Mouse (Mus musculus) ovary, postnatal 14 days (tissue): ENCODE measurements around the gene Gm10037.
A peak's percentile ranks its signal among the peaks of the same experiment; 100 is the strongest.
"Not testable (repeated sequence)": the region's sequence is repeated elsewhere in the genome, so short reads cannot be mapped to it uniquely, and the experiment has no call there.

Experiments
- DNase-seq: peaks from one replicate; pipeline ENCODE4 v3.0.0; 2022; ENCODE audit warnings: low spot score

Gm10037 gene

DNA sequence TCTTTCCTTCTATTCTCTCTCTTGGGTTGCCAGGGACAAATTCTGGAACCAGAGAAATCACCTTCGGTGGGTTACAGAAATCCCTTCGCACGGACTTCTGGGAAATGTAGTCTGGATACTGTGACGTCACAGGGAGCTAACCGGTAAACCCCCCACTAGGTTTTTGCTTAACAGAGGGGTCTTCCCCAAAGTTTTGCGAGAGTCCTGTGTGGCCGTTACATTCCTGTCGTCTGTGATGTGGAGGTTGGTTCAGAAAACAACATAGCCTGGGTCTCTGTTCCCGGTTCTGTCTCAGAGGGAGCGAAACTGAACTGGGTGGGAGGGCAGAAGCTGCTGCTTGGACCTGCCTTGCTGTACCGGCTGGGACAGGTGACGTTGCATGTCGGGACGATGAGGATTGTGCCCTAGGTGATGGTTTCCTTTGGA is at the start of gene Gm10037:
Gene Gm10037 (plus strand): TSS at position 196 of the 426 bp plus-strand sequence.
- peak; percentile 39 for DNase-seq

DNA sequence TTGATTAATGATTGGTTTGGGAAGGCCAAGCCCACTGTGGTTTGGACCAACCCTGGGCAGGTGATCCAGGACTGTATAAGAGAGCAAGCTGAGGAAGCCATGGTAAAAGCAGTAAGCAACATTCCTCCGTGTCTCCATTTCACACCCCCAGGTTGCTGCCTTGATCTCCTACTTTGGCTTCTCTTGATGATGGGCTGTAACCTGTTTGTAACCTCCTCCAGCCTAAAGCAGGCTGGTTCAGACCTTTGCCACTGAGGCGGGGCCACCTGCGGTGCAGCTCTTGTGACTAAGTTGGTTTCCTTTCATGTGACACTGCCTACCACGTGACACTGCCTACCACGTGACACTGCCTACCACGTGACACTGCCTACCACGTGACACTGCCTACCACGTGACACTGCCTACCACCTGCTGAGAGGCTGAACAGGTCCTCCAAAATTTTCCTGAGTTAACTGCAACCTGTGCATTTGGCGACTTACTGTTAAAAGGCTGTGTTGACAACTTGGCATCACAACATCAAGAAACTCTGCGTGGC is 38.9 kb upstream of the Gm10037 start:
- no peak for DNase-seq

- no peak for DNase-seq
These were observed 32.3 kb upstream of the Gm10037 start for GRCm38 (mm10) chr13:67798618-67799017.

DNA sequence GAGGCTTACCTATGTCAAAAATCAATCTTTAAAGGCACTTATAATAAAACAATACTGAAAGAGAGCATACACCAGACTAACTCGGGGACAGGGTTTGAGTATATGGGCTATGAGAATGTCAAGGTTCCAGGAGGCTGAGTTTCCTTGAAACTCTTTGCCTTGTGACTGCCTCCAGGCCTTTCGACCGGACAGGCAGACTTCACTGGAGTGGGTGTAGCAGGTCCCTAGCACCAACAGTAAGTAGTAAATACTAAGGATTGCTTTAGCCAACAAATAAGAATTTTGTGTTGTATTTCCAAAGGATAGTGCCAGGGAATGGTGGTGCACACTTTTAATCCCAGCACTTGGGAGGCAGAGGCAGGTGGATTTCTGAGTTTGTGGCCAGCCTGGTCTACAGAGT is 31.8 kb upstream of the Gm10037 start:
- DNase-seq, result not testable (repeated sequence)

DNA sequence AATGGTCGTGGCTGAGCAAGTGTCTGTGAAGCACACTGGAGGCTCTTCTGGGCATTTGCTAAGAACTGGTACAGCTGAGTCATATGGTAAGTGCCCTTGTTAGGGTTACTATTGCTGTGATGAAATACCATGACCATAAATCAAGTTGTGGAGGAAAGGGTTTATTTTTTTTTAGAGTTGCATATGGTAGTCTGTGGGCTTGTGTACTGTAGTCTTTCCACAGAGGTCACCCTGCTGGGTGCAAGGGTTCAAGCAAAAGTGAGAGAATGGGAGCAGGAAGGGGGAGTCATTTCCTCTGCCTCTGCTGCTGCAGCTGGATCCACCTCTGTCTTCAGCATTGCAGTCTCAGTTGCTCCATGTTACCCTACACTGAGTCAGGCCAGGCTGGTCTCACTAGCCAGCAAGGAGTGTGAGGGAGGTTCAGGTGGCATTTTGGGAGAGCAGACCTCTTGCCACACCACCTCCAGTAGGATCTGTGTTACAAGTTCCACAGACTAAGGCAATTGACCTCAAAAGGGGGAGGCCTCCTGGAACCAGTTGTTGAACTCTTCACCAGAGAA is 19.2 kb upstream of the Gm10037 start:
- no peak for DNase-seq

DNA sequence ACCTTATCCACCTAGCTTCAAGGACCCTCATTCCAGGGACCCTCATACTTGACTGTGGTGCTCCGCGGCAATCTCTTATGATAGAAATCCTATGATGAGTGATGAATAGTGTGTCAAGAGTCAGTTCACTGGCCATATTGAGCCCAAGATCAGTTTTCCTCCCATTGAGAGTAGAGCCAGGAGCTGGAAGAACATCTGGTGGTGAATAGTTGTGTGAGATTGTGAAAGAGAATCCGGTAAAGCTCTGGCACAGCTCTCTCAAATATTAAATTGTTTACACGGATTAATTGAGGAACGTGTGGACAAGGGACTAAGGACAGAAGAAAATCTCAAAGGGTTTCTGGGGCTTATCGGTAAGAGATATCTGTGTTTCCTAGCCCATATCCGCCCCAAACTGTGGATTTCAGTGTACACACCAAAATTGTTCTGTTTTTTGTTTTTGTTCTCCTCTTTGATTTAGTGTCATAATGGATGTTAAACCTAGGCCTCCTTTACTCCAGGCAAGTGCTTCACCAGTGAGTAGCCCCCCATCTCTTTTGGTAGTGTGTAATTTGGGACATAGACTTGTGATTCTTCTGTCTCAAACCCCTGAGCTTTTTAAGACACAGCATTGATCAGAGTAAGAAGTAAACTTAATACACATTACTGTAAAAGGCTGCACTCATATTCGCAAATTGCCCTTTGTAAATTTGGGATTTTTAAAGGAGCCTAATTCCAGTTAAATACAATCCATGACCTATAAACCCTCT is 17.8 kb upstream of the Gm10037 start:
- no peak for DNase-seq

- DNase-seq, result peak; percentile 61
These were observed 16.9 kb upstream of the Gm10037 start, which contains the start of gene Zfp273 for GRCm38 (mm10) chr13:67813710-67814660. Gene Zfp273, plus strand, starts transcription at chr13:67813740.

- DNase-seq, result no peak
These were observed 12.3 kb upstream of the Gm10037 start for GRCm38 (mm10) chr13:67818636-67819035.

GRCm38 (mm10) chr13:67833137-67833536 is 2.2 kb downstream of the Gm10037 start:
- DNase-seq, result not testable (repeated sequence)

DNA sequence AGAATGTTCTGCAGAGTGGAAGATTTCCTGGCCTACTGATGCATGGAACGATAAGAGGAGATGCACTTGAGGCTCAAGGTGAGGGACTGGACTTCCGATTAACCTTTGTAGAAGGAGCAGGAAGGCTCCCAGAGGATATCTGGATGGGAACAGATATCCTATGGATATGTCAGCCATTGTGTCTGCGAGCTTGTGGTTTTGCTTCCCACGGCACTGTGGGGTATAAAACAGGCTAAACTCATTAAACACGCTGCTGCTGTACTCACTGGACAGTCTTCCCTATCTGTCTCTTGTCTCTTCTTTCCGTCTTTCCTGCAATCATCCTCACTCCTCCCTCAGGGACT is 12.8 kb downstream of the Gm10037 start:
- no peak for DNase-seq

GRCm38 (mm10) chr13:67844119-67844852 is 13.4 kb downstream of the Gm10037 start:
- DNase-seq, result peak; percentile 51

- DNase-seq, result no peak
These were observed 13.9 kb downstream of the Gm10037 start for GRCm38 (mm10) chr13:67844853-67845194.

- no peak for DNase-seq
These were observed 19.5 kb downstream of the Gm10037 start for GRCm38 (mm10) chr13:67850361-67850760.

DNA sequence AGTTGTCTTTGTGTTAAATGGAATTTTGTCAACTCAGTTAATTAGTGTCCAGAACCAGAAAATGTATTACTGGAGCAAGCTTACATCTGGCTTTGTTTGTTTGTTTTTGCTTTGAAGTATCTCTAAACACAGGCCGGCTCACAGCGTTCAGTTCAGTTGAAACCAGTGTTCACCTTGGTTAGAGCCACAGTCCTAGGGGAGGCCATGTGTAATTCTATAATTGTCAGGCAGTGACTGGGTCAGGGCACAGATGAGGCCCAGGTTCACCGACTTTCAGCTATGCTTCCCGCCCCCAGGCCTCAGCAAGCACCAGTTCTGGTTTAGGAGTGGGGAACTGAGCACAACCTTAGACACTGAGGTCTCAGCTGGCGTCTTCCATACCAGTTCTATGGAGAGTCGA is 22.2 kb downstream of the Gm10037 start:
- no peak for DNase-seq

DNA sequence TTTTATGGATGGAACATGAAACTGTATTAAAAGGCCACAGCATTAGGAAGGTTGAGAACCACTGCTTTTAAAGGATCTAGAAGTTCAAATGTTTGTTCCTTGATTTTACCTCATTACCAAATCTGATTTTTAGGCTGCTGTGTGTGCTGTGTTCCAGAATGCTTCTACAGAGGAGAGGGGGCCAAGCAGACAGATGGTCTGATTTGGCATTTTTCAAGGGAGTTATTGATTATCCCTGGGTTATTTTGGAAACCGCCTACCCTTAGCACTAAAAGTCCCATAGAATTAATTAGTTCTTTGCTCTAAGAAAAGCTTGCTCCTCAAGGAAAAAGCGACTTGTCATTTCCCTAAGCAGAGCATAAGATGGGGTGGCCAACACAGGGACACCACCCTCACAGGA is 23.1 kb downstream of the Gm10037 start:
- no peak for DNase-seq

- no peak for DNase-seq
These were observed 26.4 kb downstream of the Gm10037 start for GRCm38 (mm10) chr13:67857317-67857716.

DNA sequence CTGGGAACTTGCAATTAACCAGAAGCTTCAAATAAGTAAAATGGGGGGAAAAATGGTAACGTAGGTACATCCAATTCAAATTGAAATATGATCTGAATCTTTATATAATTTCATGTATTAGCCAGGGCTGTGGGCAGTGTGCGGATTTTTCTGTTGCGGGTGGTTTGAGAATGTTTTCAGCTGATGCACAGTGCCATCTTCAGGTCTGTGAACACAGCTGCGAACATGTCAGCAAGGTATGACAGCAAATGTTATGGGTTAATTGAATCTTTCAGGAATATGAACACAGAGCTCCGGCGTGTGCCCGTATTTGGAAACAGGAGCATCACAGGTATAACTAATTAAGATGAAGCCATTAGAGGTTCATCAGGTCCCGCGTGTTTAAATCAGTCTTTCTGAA is 31.6 kb downstream of the Gm10037 start:
- DNase-seq, result no peak

GRCm38 (mm10) chr13:67863026-67863425 is 32.1 kb downstream of the Gm10037 start, which contains the start of gene BC048507:
Gene BC048507, plus strand, starts transcription at chr13:67863326.
- no peak for DNase-seq

DNA sequence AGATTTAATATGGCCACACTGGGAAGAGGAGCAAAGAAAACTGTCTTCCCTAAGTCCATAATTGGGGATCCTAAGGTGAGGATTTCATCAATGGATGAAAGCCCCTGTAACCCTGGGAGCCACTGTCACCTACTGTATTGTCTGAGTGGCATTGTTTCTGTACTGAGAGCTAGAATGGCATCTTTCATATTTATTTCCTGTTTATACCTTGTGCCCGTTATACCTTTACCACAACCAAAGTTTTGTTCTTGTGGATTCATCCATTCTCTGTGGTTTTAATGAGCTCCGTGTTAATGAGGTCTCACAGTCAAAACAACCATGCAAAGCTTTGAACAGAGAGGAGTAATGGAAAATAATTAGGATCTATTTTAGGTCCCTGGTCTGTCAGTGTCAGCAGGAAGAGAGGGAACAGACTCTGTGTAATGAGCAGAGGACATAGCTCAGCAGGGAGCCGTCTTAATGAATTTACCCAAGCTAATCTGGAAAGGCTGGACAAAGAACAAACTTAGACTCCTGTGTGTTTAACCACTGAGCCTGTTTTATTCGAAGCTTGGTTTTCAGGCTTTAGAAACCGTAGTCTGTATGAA is 34.0 kb downstream of the Gm10037 start:
- no peak for DNase-seq

- no peak for DNase-seq
These were observed 37.0 kb downstream of the Gm10037 start for GRCm38 (mm10) chr13:67867899-67868298.

- DNase-seq, result not testable (repeated sequence)
These were observed 45.3 kb downstream of the Gm10037 start for GRCm38 (mm10) chr13:67876049-67876698.
